Mouse (Mus musculus) liver, embryonic 14.5 days (tissue): ENCODE data around the gene Rhbdd1.

Experiments
- CTCF ChIP-seq: IDR thresholded peaks from 2 replicates; pipeline ENCODE4 v1.5.1; 2016; ENCODE audit warnings: antibody characterized with exemption, low read depth, control low read depth
- EP300 ChIP-seq: IDR thresholded peaks from 2 replicates; pipeline ENCODE4 v1.6.1; 2016; ENCODE audit warnings: antibody characterized with exemption, low read depth

DNA sequence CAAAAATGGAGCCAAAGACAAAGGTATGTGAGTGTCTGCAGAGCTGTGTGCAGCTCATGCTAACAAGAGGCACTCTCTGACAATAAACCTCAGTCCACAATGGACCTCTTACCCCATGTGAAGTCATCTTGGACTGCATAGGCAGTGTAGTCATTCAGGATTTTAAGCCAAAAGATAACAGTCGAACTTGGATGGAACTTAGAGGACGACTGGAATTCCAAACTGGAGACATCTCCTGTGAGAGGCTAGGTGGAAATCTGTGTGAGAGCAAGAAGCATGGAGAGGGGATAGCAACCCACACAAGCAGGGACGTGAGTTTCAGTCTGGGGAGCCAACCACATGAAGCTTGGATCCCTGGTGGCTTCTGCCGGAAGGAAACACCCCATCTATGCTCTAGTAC is 133.6 kb downstream of the Rhbdd1 start:
- no peak for TF ChIP-seq CTCF
- TF ChIP-seq EP300, result no peak
